Mouse (Mus musculus) hindlimb bud, embryonic 11.5 days (tissue): Measurements from ENCODE around the gene Aaas.
A peak's percentile ranks its signal among the peaks of the same experiment; 100 is the strongest.
"Not testable (repeated sequence)": the region's sequence is repeated elsewhere in the genome, so short reads cannot be mapped to it uniquely, and the experiment has no call there.

Experiments
- DNase-seq: peaks from one replicate; pipeline ENCODE4 v3.0.0-alpha.2; 2012; ENCODE audit warnings: low read depth, low spot score; ENCODE audit errors: extremely low spot score

Gene Aaas

DNA sequence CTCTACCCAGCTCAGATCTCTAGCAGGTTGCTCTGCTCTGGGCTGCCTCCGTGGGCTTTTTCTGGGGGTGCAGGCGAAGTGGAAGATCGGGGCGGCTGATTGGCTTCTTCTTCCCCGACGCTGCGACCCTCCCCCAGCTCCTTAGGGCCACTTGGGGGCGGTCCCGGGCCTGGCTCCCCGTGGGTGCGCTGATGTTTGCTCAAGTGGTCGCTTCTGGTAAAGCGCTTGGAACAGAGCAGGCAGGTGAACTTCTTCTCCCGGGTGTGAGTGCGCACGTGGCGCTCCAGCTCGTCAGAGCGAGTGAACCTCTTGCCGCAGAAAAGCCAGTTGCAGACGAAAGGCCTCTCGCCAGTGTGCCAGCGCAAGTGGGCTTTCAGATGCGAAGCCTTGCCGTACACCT lies 7.6 kb upstream of the Aaas start:
- no peak for DNase-seq

GRCm38 (mm10) chr15:102356501-102357325 lies 6.1 kb upstream of the Aaas start:
- DNase-seq, result no peak

DNA sequence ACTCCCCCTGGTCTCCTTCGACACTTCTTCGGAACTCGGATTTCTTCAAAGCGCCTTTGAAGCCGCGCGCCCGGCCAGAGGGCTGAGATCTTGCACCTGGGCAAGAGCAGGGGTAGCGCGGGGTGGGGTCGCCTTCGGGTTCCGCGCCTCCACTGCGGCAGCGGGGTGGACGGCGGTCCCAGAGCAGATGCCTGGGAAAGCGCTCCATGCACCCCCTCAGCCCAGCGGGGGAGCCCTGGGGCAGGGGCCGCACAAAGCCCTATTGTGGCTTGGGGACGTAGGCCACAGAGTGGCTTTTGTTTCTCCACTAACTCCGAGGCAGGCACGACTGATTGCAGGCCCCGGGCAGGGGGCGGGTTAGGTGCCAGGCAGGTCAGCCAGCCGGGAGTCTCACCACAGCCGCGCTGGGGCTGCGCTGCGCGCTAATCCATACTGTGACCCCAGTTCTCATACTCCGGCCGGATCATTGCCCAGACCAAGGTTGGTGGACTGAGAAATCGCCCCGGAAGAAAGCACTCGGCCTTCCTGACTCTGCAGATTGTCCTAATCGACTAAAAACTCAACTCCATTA lies 5.4 kb upstream of the Aaas start:
- no peak for DNase-seq

DNA sequence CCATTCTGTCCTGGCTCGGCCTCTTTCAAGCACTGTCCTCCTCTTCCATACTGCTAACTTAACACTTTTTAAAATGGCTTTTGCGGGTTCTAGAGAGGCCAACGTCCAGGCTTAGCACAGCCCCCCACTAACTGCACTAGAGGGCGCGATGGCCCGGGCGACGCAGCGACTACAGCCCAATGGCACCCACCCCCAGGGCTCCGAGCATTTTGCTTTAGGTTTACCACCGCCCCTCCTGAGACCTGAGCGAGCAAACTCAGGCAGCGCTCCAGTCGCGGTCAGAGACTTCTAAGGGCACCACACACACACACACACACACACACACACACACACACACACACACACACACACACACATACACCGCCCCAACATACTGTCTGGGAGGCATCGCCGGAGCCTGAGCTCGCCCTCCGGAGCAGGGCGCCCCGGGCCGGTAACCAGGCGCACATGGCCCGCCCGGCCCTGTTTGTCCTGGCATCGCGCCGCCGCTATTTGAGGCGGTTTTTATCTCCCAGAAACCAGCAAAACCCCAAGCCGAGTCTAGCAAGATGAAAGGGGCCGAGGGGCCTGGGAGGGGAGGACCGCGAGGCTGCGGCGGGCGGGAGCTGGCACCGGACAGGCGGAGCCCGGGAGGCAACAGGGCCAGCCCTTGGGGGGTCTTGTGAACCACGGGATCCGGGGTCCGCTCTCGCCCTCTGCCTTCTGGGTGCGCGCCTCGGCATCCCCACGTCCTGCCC lies 4.7 kb upstream of the Aaas start:
- no peak for DNase-seq

GRCm38 (mm10) chr15:102353986-102354385 lies 3.4 kb upstream of the Aaas start:
- no peak for DNase-seq

- DNase-seq, result no peak
These were observed 1.6 kb upstream of the Aaas start for GRCm38 (mm10) chr15:102352177-102352576.

DNA sequence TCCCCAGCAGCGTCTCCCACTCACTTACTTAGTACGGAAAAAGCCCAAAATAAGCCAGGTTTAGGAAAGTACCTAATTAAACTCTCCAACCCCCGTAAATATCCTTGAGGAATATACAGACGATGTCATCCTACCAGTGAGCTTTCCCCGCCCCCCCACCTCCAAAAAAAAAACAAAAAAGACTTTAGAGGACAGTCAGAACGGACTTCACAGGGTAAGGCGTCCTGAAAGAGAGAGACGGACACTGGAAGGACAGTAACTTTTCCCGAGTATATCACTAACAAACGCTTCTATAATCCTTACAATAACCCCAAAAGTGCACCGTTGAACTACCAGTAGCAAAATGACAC lies 346 bp upstream of the Aaas start:
- DNase-seq, result no peak

DNA sequence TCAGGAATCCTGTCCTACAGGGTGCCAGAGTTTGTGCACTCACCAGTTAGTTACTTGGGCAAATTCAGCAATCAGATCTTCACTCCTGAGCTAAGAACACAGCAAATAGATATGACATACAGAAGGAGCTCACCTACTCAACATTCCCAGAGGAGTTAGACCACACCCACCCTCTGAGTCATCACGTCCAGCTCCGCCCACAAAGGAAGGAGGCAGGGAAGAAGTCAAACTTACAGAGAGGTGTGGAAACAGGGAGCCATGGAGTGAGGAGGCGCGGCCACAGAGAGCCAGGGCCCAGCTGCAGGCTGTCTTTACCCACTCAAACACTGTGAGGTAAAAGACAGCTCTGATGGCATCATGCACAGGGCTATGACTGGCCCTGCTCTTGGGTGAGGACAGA lies 4.1 kb downstream of the Aaas start:
- no peak for DNase-seq

- no peak for DNase-seq
These were observed 6.1 kb downstream of the Aaas start for GRCm38 (mm10) chr15:102344490-102344889.

DNA sequence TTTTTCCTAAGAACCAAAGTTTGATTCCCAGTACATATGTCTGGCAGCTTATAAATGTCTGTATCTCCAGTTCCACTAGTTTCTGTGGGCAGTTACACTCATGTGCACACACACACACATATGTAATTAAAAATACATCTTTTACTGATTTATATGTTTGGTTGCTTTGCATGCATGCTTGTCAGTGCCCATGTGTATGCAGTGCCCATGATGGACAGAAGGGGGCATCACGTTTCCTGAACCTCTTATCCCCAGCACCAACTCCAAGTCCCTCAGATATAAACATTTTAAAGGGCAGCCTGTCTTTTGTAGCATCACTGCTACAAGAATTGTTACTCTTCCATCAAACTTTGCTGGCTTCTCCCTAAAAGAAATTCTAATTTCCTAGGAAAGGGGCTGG lies 9.0 kb downstream of the Aaas start:
- DNase-seq, result no peak

- no peak for DNase-seq
These were observed 11.0 kb downstream of the Aaas start for GRCm38 (mm10) chr15:102339612-102340011.

GRCm38 (mm10) chr15:102336946-102337345 lies 13.6 kb downstream of the Aaas start:
- no peak for DNase-seq

DNA sequence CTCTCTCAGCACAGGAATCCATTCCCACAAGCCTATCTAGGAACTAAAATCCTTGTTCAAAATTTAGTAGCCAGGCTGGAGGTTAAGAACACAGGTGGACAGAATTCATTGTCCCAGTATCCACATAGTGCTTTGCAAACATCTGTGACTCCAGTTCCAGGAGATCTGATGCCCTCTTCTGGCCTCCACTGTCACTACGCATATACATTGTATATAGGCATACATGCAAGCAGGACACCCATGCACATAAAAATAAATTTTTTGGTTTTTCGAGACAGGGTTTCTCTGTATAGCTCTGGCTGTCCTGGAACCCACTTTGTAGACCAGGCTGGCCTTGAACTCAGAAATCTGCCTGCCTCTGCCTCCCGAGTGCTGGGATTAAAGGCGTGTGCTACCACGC lies 14.6 kb downstream of the Aaas start:
- not testable (repeated sequence) for DNase-seq

DNA sequence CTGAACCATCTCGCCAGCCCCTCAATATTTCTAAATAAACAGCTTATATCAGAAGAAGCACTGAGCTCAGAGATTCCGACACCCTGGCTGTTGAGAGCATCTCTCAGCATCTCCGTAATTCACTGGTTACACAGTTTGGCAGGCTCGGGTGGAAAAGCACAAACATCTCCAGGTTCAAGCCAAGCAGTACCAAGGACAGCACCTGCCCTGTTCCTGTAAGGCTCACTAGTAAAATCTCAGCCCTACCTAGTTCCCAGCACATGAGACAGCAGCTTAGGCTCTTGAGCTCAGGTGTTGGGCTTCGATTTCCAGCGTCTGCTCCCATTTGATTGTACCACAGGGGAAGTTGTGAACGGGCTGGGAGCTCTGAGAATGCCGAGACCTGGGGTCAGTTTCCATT lies 15.3 kb downstream of the Aaas start:
- no peak for DNase-seq

DNA sequence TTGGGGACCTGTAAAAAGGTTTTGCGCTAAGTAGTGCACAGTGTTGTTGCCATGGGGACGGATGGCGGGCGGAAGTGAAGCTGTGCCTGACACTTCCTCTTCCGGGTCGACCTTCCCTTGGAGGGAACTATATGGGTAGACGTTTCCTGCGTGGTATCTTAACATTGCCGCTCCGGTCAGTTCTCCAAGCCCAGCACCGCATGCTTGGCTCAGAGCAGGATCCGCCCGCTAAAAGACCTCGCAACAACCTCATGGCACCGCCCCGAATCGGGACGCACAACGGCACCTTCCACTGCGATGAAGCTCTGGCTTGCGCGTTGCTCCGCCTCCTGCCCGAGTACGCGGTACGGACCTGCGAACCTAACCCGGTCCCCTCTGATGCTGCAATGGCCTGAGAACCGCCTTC lies 19.0 kb downstream of the Aaas start, which contains the start of gene Myg1:
Myg1 (plus strand) TSS at position 100 of the 406 bp plus-strand sequence.
- DNase-seq, result no peak

DNA sequence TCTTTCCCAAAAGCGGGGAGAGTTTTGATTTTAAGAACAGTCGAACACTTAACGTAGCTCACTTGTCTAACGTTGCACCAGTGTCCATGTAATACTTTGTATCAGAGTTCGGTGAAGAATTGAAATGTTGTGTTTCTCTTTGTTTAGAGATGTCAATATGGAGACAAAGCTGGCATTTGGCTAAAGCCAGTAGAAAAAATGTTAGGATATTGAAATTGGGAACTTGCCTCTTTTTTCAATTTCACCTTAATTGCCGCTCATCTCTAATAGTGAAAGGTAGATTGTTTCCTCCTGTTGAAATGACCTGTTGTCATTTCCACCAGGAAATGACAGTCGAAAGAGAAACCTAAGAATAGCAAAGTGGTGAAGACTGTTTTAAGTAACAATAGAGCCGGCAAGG lies 23.7 kb downstream of the Aaas start:
- no peak for DNase-seq

DNA sequence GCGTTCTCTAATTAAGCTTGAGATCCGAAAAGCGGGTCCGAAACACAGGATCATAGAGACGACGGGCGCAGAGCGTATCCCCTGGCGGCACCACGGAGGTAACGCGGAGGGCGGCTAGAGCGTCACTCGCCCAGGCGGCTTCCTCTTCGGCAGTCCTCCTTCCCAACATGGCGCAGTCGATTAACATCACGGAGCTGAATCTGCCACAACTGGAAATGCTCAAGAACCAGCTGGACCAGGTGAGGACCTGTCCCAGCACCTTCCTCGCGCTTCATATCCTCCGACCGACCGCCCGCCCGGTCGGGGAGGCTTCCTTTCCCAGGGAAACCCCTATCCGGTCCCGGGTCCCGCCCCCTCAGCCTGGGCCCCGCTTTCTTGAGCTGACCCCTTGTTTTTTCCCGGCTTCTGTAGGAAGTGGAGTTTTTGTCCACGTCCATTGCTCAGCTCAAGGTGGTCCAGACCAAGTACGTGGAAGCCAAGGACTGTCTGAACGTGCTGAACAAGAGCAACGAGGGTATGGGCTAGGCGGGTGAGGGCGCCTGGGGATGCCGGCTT lies 24.5 kb downstream of the Aaas start, which contains the start of gene Pfdn5:
Pfdn5 (plus strand) TSS at position 95 of the 555 bp plus-strand sequence.
- DNase-seq, result peak; percentile 63

DNA sequence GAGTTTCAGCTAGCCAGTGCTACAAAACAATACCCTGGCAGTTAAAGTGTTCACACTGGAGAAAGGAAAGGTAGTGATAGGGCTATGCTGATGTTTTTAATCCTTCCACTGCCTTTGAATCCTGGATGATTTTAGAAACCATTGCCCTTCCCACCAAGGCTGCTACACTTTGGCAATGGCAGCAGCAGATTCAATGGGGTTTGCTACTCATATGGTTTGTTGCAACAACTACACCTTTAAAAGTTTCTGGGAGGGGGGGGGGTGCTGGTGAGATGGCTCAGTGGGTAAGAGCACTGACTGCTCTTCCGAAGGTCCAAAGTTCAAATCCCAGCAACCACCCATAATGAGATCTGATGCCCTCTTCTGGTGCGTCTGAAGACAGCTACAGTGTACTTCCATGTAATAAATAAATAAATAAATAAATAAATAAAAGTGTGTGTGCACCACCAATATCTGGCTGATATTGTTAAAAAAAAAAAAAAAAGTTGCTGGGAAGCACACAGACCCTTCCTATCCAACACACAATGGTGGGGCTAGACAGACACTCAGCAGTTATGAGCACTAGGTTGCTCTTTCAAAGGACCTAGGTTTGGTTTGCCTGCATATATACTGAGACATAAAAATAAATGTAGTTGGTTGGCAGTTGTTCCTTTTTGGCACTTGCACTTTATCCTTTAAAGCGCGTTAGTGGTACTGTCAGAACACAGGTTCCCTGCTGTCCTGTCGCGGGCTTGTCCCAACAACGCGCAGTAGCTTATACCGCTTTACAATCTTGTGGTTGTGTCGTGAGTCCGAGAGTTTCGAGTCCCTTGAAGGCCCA lies 25.7 kb downstream of the Aaas start:
- no peak for DNase-seq

DNA sequence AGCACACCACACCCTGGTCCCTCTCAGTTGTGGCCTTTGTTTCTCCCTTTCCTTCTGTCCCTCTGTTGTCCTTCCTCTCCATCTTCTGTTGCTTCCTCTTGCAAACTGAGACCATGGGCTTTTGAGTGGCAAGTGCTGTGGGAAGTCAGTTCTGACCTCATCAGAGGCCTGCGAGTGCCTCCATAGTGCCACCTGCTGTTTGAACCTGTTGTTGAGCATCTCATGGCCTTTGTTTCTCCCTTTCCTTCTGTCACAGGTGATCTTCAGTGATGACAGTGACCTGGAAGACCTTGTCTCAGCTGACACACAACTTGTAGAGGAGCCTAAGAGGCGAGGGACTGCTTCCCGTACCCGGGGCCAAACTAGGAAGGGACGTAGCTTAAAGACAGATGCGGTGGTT lies 34.3 kb downstream of the Aaas start:
- no peak for DNase-seq

- DNase-seq, result no peak
These were observed 35.3 kb downstream of the Aaas start for GRCm38 (mm10) chr15:102315292-102315691.

- DNase-seq, result no peak
These were observed 39.1 kb downstream of the Aaas start for GRCm38 (mm10) chr15:102311489-102311888.
